Mouse (Mus musculus) lung, postnatal 0 days (tissue): ENCODE results near the gene Gm9573.

Source experiments
- CTCF ChIP-seq: IDR thresholded peaks from 2 replicates; pipeline ENCODE4 v1.5.1; 2016; ENCODE audit warnings: antibody characterized with exemption, mild to moderate bottlenecking
- EP300 ChIP-seq: IDR thresholded peaks from 2 replicates; pipeline ENCODE4 v1.6.1; 2016; ENCODE audit warnings: antibody characterized with exemption, mild to moderate bottlenecking, control low read depth

GRCm38 (mm10) chr17:35633992-35634391 lies 7.6 kb upstream of the Gm9573 start:
- TF ChIP-seq CTCF (peak; percentile 80), EP300 (no peak; the same call in 1 of the 2 replicates)
